Mouse (Mus musculus) heart, postnatal 25 days (tissue): Measurements from ENCODE around the gene Ch25h. TPM values are rescaled to one million over a fixed set of nuclear protein-coding genes. Genes with fewer than 3 reads are reported as not detected.

Experiments
- DNase-seq: peaks from one replicate; pipeline ENCODE4 v3.0.0; 2022; ENCODE audit warnings: low spot score
- intact Hi-C: fragments of 180-260 bp; cut with DNase I; formaldehyde crosslinking; loops from one replicate; pipeline ENCODE4 v1.15.1; 2025
- total RNA-seq, 2 experiments: library from RNA; stranded (reverse); gene quantifications; 2 replicates each; pipeline ENCODE4 v1.2.3; 2021

Gene Ch25h
- under 1 TPM; 0.18 to 0.31 TPM for total RNA-seq

- intact Hi-C loops: no loop called here
- DNase-seq: peak; percentile 36
Observed at GRCm38 (mm10) chr19:34474991-34475971, at the start of gene Ch25h. TSS of gene Ch25h (minus strand) at chr19:34475164.

DNA sequence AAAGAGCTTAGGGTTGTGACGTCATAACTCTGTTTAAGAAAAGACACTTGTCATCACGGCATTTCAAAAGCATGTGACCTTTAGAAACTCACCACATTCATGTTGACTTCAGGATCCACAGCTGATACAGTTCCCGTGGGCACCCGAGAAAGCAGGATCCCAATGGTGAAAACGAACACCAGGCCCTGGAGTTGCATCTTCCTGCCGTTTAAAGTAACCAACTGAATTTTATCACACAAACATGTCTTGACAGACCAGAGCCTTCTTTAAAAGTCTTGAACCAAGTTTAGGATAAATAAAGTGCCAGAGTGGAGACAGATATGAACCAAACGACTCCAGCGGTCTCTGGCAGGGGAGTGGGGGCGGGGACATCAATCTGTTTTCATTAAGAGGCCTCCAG lies 49.7 kb upstream of the Ch25h start:
- intact Hi-C loops: loop anchor here (10.0 kb wide), 1 partner anchor 350 kb away; the partner anchor contains the start of gene Pank1

GRCm38 (mm10) chr19:34523106-34523725 lies 48.3 kb upstream of the Ch25h start:
- DNase-seq: no peak
- intact Hi-C loops: loop anchor here (10.0 kb wide), 1 partner anchor 352 kb away; the partner anchor contains the start of gene Pank1

More for the DNA sequence above, 49.7 kb upstream of the Ch25h start:
- no peak for DNase-seq

GRCm38 (mm10) chr19:34521978-34522377 lies 47.0 kb upstream of the Ch25h start:
- intact Hi-C loops: loop anchor here (10.0 kb wide), 1 partner anchor 353 kb away; the partner anchor contains the start of gene Pank1
- DNase-seq: no peak

- intact Hi-C loops: loop anchor here (10.0 kb wide), 1 partner anchor 353 kb away; the partner anchor contains the start of gene Pank1
- DNase-seq: no peak
Observed at GRCm38 (mm10) chr19:34521361-34521760, 46.4 kb upstream of the Ch25h start.

GRCm38 (mm10) chr19:34520051-34520450 lies 45.1 kb upstream of the Ch25h start:
- DNase-seq: no peak
- intact Hi-C loops: loop anchor here (10.0 kb wide), 1 partner anchor 355 kb away; the partner anchor contains the start of gene Pank1

DNA sequence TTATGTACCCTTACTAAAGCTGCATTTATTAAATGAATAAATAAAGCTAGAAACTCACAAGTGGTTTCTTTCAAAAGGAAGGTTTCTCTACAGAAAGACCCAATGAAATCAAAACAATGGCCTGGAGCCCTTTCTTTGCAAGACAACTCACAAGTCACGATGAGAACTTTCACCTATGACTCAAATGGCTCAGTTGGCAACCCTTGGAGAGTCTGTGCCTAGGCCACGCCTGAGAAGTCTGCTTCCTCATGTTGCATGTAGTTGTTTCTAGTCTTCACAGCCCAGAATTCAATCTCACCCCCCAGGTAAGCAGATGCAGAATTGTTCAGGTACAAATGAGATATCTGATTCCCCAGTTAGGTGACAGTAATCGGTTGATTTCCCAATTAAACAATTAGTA lies 44.7 kb upstream of the Ch25h start:
- intact Hi-C loops: loop anchor here (10.0 kb wide), 1 partner anchor 355 kb away; the partner anchor contains the start of gene Pank1
- DNase-seq: no peak

- intact Hi-C loops: no loop called here
- DNase-seq: no peak
Observed at GRCm38 (mm10) chr19:34518786-34519185, 43.8 kb upstream of the Ch25h start.

- intact Hi-C loops: no loop called here
- no peak for DNase-seq
Observed at GRCm38 (mm10) chr19:34517812-34518594, 43.0 kb upstream of the Ch25h start.

- DNase-seq: no peak
- intact Hi-C loops: no loop called here
Observed at GRCm38 (mm10) chr19:34517197-34517596, 42.2 kb upstream of the Ch25h start.

DNA sequence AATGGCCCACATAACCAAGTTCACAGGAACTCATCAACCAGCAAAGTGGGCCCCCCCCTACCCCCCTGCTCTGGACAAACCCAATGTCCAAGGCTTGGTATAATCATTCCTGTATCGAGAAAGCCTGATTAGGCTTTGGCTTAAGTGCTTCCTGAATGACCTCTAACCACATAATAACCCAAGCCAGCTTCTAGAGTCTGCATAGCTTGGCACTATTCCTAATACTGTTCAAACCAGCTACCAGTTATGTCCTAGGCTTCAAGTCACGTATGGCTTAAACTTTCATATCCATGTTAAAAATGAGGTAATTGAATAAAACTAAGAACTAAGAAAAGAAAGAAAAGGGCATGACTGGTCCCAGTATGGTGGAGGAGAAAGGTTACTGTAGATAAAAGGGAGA lies 41.4 kb upstream of the Ch25h start:
- DNase-seq: no peak
- intact Hi-C loops: no loop called here

GRCm38 (mm10) chr19:34515681-34516080 lies 40.7 kb upstream of the Ch25h start:
- DNase-seq: peak; percentile 14
- intact Hi-C loops: no loop called here

DNA sequence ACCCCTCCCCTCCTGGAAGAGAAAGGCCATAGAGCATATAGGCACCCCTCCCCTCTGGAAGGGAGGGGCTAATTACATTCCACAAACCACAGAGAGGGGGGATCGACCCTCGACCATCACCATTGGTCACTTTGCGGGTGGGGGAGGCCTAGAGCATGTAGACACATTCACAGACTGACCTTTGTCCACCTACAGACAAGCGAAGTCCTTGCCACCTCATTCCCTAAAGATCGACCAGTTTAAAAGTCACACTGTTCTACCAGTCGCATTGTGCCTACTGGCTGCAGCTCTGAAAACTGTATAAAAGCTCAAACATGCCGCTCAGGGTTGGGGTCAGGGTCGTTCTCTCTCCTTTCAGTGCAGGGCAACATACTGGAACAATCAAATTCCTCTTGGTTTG lies 36.6 kb upstream of the Ch25h start:
- intact Hi-C loops: no loop called here
- DNase-seq: no peak

GRCm38 (mm10) chr19:34510717-34511116 lies 35.8 kb upstream of the Ch25h start:
- no peak for DNase-seq
- intact Hi-C loops: no loop called here

- intact Hi-C loops: no loop called here
- DNase-seq: no peak
Observed at GRCm38 (mm10) chr19:34505161-34505721, 30.3 kb upstream of the Ch25h start.

- DNase-seq: peak; percentile 38
- intact Hi-C loops: loop anchor here (5.0 kb wide), 1 partner anchor 137 kb away; no protein-coding TSS in a partner anchor
Observed at GRCm38 (mm10) chr19:34500763-34501162, 25.8 kb upstream of the Ch25h start.

DNA sequence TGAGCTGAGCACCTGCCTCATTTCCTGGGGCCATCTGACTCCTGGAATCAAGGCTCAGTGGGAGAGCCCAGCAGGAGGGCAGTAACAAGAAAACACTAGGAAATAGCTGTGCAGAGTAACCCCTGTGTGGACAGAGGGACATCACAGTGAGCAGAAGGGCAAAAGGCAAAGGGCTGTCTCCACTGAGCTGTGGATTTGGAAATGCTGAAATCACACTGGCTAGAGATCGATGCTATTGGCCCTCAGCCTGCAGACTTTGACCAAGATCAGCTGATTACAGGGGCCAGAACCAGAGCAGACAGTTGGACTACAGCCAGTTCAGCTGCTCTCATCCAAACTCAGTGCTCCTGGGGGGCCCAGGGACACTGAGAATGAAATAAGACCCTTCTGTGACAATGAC lies 21.4 kb upstream of the Ch25h start:
- intact Hi-C loops: no loop called here
- DNase-seq: no peak

DNA sequence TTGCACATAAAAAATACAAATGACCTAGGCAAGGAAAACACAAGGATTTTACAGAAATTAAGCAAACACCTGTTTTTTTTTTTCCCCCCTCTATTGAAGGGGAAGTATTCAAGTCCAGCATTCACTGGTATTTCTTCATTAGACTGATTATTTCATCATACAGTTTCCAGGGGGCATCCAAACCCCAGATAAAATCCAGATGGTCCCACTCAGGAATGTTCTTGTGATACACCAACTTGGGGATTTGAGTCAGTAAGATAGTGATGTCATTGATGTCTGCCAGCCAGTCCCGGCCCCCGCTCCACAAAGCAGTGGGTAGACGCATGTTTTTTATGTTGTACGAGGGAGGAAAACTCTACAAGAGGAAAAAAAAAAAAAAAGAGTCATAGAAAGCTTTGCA lies 18.9 kb upstream of the Ch25h start:
- intact Hi-C loops: no loop called here
- no peak for DNase-seq

- no peak for DNase-seq
- intact Hi-C loops: loop anchor here (1.0 kb wide), 1 partner anchor 149 kb away; no protein-coding TSS in a partner anchor
Observed at GRCm38 (mm10) chr19:34483547-34483946, 8.6 kb upstream of the Ch25h start.
